Mouse (Mus musculus): ENCODE measurements around the gene E130116L18Rik.
"Not testable (repeated sequence)": the region's sequence is repeated elsewhere in the genome, so short reads cannot be mapped to it uniquely, and the experiment has no call there.

E130116L18Rik gene

GRCm38 (mm10) chr5:25181004-25181531 lies 41.9 kb downstream of the E130116L18Rik start, which contains the start of gene Galntl5:
TSS of gene Galntl5 (plus strand) at chr5:25181460.
- DNase-seq: no peak

GRCm38 (mm10) chr5:25179936-25180488 lies 42.9 kb downstream of the E130116L18Rik start:
- DNase-seq: no peak

GRCm38 (mm10) chr5:25179284-25179683 lies 43.7 kb downstream of the E130116L18Rik start:
- DNase-seq: no peak

- not testable (repeated sequence) for DNase-seq
Measured at GRCm38 (mm10) chr5:25178543-25178942, 44.4 kb downstream of the E130116L18Rik start.

- not testable (repeated sequence) for DNase-seq
Measured at GRCm38 (mm10) chr5:25177937-25178336, 45.0 kb downstream of the E130116L18Rik start.

Measured in thymus, adult 18-20 months (tissue).